Mouse (Mus musculus): ENCODE measurements at regions not wholly inside any gene's neighbourhood (a gene's known extent, or its start where the extent isn't known, plus 50 kb on each side); places are given as distances from the start of the nearest gene placed in this dataset.

DNA sequence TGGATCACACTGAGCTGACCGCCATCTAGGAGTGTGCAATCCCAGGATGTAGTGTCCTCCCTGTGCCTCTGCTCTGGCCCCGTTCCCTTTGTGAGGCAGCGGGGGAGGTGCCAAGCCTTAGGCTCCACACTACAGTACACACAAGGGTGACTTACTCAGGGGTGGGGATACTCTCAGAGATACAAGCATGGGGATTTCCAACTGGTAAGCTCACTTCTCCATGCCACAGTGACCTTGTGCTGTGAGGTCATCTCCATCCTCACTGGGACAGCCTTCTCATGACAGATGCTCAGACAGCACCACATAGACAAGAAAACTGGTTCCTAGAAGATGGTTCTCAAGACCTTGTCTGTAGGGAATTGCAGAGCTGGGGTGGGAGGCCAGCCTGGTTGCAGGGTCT lies 445.6 kb downstream of the Ptpru start:
- TF ChIP-seq CTCF (IDR thresholded peaks at IDR 0.05; ENCODE audit: insufficient read depth, low read depth, low read length) (no peak), POLR2A (IDR thresholded peaks at IDR 0.05; ENCODE audit: insufficient read depth, low read depth, low read length) (no peak)
